Mouse (Mus musculus): Measurements from ENCODE around the gene Cpped1. TPM values are rescaled to one million over a fixed set of nuclear protein-coding genes. Genes with fewer than 3 reads are reported as not detected.

Gene Cpped1
- polyA plus RNA-seq, 1 experiment from 2014 or later = 30.7 TPM

DNA sequence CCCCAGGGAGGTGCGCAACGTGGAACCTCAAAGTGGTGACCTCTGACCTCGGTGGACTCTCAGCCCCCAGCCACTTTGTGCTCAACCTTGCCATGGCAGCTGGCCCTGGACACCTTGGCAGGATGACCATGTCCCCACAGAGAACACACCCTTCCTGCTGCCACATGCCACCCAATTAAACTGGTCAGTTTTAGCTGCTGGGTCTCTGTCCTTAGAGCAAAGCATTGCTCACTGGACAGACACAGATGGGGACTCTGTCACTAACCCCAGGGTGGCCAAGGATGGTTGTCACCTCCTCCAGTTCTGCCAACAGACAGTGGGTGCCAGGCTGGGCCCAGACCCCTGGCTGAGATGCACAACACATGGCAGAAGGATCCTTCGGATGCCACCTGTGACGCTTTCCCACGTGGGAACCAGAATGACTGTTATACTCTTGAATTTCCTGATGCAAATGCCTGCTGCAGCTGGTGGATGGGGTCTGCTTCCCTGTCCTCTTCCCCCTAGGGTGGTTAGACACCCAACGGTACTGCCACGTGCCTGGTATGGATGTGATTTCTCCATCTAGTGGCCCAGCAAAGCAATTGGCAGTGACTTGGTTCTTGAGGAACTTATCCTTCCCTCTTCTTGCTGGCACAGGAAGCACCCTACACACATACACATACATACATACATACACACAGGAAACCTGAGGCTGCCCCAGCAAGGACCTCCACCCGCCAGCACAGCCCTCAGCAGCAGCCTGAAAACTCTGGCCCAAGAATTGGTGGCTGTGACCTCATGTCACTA lies 153.8 kb downstream of the Cpped1 start:
- 87% methylated on average over 9 of the region's 9 CpGs for WGBS
- Histone ChIP-seq H3K27me3 (ENCODE audit: control insufficient read depth, insufficient read depth, low read length) (no peaks in the 10 kb centered on the region), H3K4me1 (ENCODE audit: control insufficient read depth, insufficient read depth, low read length) (no peaks in the 10 kb centered on the region), H3K4me2 (replicated peaks; ENCODE audit: low read depth, low read length) (no peak overlapping the region), H3K36me3 (ENCODE audit: control insufficient read depth, insufficient read depth, low read length) (no peaks in the 10 kb centered on the region), H3K9me3 (ENCODE audit: control insufficient read depth, low read depth, low read length) (no peaks in the 10 kb centered on the region), H3K27ac (ENCODE audit: low read length) (no peak overlapping the region), H3K4me3 (ENCODE audit: low read depth, low read length) (no peak overlapping the region), H3K9ac (replicated peaks; ENCODE audit: low read depth, low read length) (no peak overlapping the region)
- ATAC-seq (ENCODE audit: insufficient number of reproducible peaks, insufficient read depth, low FRiP score, low read depth) = no peak

DNA sequence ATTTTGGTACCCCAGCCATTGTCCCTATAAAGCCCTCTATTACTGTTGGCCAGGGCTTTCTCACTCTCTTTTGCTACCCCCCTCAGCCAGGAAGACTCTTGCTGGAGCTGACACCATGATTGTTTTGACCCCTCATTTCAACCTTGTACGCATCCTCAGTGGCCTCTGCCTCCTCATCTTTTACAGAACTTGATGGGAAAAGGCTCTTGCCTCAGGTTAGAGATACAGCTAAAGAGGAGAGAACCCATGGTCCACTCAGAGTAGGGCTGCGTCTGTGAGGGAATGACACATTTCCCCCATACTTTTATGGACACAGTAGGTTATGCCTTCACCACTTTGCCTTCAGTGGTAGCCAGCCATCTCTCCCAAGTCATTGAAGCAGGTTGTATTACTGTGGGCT lies 155.1 kb downstream of the Cpped1 start:
- no peak overlapping the region for H3K4me2 ChIP-seq (replicated peaks; ENCODE audit: low read depth, low read length)
- no peaks in the 10 kb centered on the region for H3K4me1 ChIP-seq (ENCODE audit: control insufficient read depth, insufficient read depth, low read length)
- H3K27me3 ChIP-seq (ENCODE audit: control insufficient read depth, insufficient read depth, low read length) = no peaks in the 10 kb centered on the region
- H3K9ac ChIP-seq (replicated peaks; ENCODE audit: low read depth, low read length) = no peak overlapping the region
- H3K4me3 ChIP-seq (ENCODE audit: low read depth, low read length) = no peak overlapping the region
- no peaks in the 10 kb centered on the region for H3K36me3 ChIP-seq (ENCODE audit: control insufficient read depth, insufficient read depth, low read length)
- H3K9me3 ChIP-seq (ENCODE audit: control insufficient read depth, low read depth, low read length) = no peaks in the 10 kb centered on the region
- H3K27ac ChIP-seq (ENCODE audit: low read length) = no peak overlapping the region
- 89% methylated on average over 2 of the region's 2 CpGs for WGBS
- no peak for ATAC-seq (ENCODE audit: insufficient number of reproducible peaks, insufficient read depth, low FRiP score, low read depth)

Other genes with a start within 250 kb of the Cpped1 start
- 2.1 and 2.5 TPM in 2 replicates for gene Shisa9, start 74.7 kb upstream of the Cpped1 start, polyA plus RNA-seq (2014; fragmentation: Nextera tagmentation; extraction: Ambion mirVana)